Mouse (Mus musculus) midbrain, postnatal 0 days (tissue): ENCODE measurements around the gene A4gnt. TPM values are rescaled to one million over a fixed set of nuclear protein-coding genes. Genes with fewer than 3 reads are reported as not detected.

Experiments
- ATAC-seq: fragments of 200-750 bp; cut with Nextera tagmentation; 2 replicates; pipeline ENCODE4 v1.8.0; 2017; ENCODE audit warnings: moderate number of reproducible peaks, mild to moderate bottlenecking, moderate TSS enrichment, moderate library complexity; ENCODE audit not compliant: low FRiP score
- DNase-seq: peaks from one replicate; pipeline ENCODE4 v3.0.0-alpha.2; 2015; ENCODE audit warnings: low spot score
- H3K27ac ChIP-seq: fragments of 300-500 bp; sonication (generic); 2 replicates; pipeline ENCODE4 v1.5.1; 2014; ENCODE audit warnings: low read depth, mild to moderate bottlenecking, low read length, mixed read lengths
- H3K27me3 ChIP-seq: fragments of 300-500 bp; sonication (generic); 2 replicates; pipeline ENCODE4 v1.6.1; 2014; ENCODE audit warnings: low read length, control low read depth, mixed read lengths; ENCODE audit not compliant: insufficient read depth
- H3K36me3 ChIP-seq: fragments of 300-500 bp; sonication (generic); 2 replicates; pipeline ENCODE4 v1.6.1; 2014; ENCODE audit warnings: low read length, control low read depth, mixed read lengths; ENCODE audit not compliant: insufficient read depth
- H3K4me1 ChIP-seq: fragments of 300-500 bp; sonication (generic); 2 replicates; pipeline ENCODE4 v1.6.1; 2014; ENCODE audit warnings: mild to moderate bottlenecking, control low read depth, antibody characterized with exemption, low read length, mixed read lengths; ENCODE audit not compliant: insufficient read depth
- H3K4me2 ChIP-seq: fragments of 300-500 bp; sonication (generic); 2 replicates; pipeline ENCODE4 v1.6.1; 2014; ENCODE audit warnings: low read depth, mild to moderate bottlenecking, low read length, mixed read lengths; ENCODE audit not compliant: poor library complexity, severe bottlenecking
- H3K4me3 ChIP-seq: fragments of 300-500 bp; sonication (generic); 2 replicates; pipeline ENCODE4 v1.5.1; 2014; ENCODE audit warnings: low read depth, mild to moderate bottlenecking, low read length, moderate library complexity
- H3K9ac ChIP-seq: fragments of 300-500 bp; sonication (generic); replicated peaks from 2 replicates; pipeline ENCODE4 v1.6.1; 2014; ENCODE audit warnings: mild to moderate bottlenecking, low read length, moderate library complexity, mixed read lengths; ENCODE audit not compliant: poor library complexity, severe bottlenecking
- H3K9me3 ChIP-seq: fragments of 300-500 bp; sonication (generic); 2 replicates; pipeline ENCODE4 v1.6.1; 2016; ENCODE audit warnings: low read length, control low read depth
- CTCF ChIP-seq: IDR thresholded peaks from 2 replicates; pipeline ENCODE4 v1.5.1; 2016; ENCODE audit warnings: antibody characterized with exemption, mild to moderate bottlenecking
- WGBS: fragments of 180-500 bp; shearing (Covaris S2); extraction: QIAGEN DNeasy Blood & Tissue Kit; methylation state at CpG from one replicate; pipeline ENCODE4 v1.1.7; 2014; 5-methylcytosine and 5-hydroxymethylcytosine counted together
- polyA plus RNA-seq: library from polyadenylated mRNA; unstranded; fragments of >200 nt; fragmentation: Nextera tagmentation; extraction: Ambion mirVana; gene quantifications from 2 replicates; pipeline ENCODE4 v1.2.1, GENCODE M21; 2015
- total RNA-seq: library from RNA; depleted of rRNA; stranded (reverse); fragments of >200 nt; gene quantifications from 2 replicates; pipeline ENCODE4 v1.2.3, GENCODE M21; 2014; rRNA removed

Gene A4gnt
- total and polyA plus RNA-seq, 2 experiments from 2014 or later: not detected

- no peak overlapping the region for H3K27ac ChIP-seq
- no peak for DNase-seq
- no peak overlapping the region for H3K4me3 ChIP-seq
- no peaks in the 10 kb centered on the region for H3K27me3 ChIP-seq
- no peak for ATAC-seq
- H3K36me3 ChIP-seq: peaks cover 6% of the 10 kb centered on the region; the same call in 1 of the 2 replicates
- no peak overlapping the region for H3K4me2 ChIP-seq
- TF ChIP-seq CTCF: no peak
- WGBS: 74% methylated on average over 16 of the region's 16 CpGs
- no peaks in the 10 kb centered on the region for H3K4me1 ChIP-seq
- no peaks in the 10 kb centered on the region for H3K9me3 ChIP-seq
- H3K9ac ChIP-seq: no peak overlapping the region
These were observed 49.4 kb downstream of the A4gnt start for GRCm38 (mm10) chr9:99661606-99662166.

GRCm38 (mm10) chr9:99662406-99662805, 50.1 kb downstream of the A4gnt start:
- peak; percentile 88 for TF ChIP-seq CTCF
- no peak overlapping the region for H3K27ac ChIP-seq
- no peak overlapping the region for H3K4me3 ChIP-seq
- H3K9ac ChIP-seq: no peak overlapping the region
- H3K4me1 ChIP-seq: no peaks in the 10 kb centered on the region
- DNase-seq: peak; percentile 92
- peaks cover 3% of the 10 kb centered on the region; the same call in 1 of the 2 replicates for H3K36me3 ChIP-seq
- H3K4me2 ChIP-seq: no peak overlapping the region
- no peaks in the 10 kb centered on the region for H3K27me3 ChIP-seq
- peak; percentile 28; the same call in 1 of the 2 replicates for ATAC-seq
- WGBS: 23% methylated on average over 7 of the region's 7 CpGs
- H3K9me3 ChIP-seq: no peaks in the 10 kb centered on the region

- DNase-seq (no peak), ATAC-seq (no peak)
- no peaks in the 10 kb centered on the region for H3K27me3 ChIP-seq
- no peak for TF ChIP-seq CTCF
- WGBS: 96% methylated on average over 10 of the region's 10 CpGs
- peaks cover 7% of the 10 kb centered on the region; the same call in 1 of the 2 replicates for H3K36me3 ChIP-seq
- H3K4me3 ChIP-seq: no peak overlapping the region
- no peak overlapping the region for H3K9ac ChIP-seq
- no peak overlapping the region for H3K4me2 ChIP-seq
- H3K27ac ChIP-seq: no peak overlapping the region
- H3K4me1 ChIP-seq: no peaks in the 10 kb centered on the region
- no peaks in the 10 kb centered on the region for H3K9me3 ChIP-seq
These were observed 50.6 kb downstream of the A4gnt start for GRCm38 (mm10) chr9:99662887-99663286.

GRCm38 (mm10) chr9:99667596-99667995, 55.3 kb downstream of the A4gnt start:
- Histone ChIP-seq H3K4me1 (no peaks in the 10 kb centered on the region), H3K36me3 (peaks cover 7% of the 10 kb centered on the region; the same call in 1 of the 2 replicates), H3K9me3 (no peaks in the 10 kb centered on the region), H3K27ac (no peak overlapping the region), H3K27me3 (no peaks in the 10 kb centered on the region), H3K9ac (no peak overlapping the region), H3K4me2 (no peak overlapping the region), H3K4me3 (no peak overlapping the region)
- ATAC-seq: no peak
- no peak for TF ChIP-seq CTCF
- WGBS: 85% methylated on average over 8 of the region's 8 CpGs
- no peak for DNase-seq

- H3K4me3 ChIP-seq: no peak overlapping the region
- TF ChIP-seq CTCF: peak; percentile 63
- WGBS: 37% methylated on average over 2 of the region's 2 CpGs
- H3K9ac ChIP-seq: no peak overlapping the region
- ATAC-seq (no peak), DNase-seq (peak; percentile 14)
- H3K27me3 ChIP-seq: no peaks in the 10 kb centered on the region
- peaks cover 7% of the 10 kb centered on the region; the same call in 1 of the 2 replicates for H3K36me3 ChIP-seq
- no peaks in the 10 kb centered on the region for H3K9me3 ChIP-seq
- H3K27ac ChIP-seq: no peak overlapping the region
- no peaks in the 10 kb centered on the region for H3K4me1 ChIP-seq
- no peak overlapping the region for H3K4me2 ChIP-seq
These were observed 59.3 kb downstream of the A4gnt start for GRCm38 (mm10) chr9:99671603-99672002.

Other genes with a start within 250 kb of the A4gnt start
- 73.8 and 92.9 TPM in 2 replicates for gene Mras, start 175.1 kb upstream of the A4gnt start, total RNA-seq
- gene Mras, start 175.1 kb upstream of the A4gnt start, polyA plus RNA-seq: 70.0 and 72.6 TPM in 2 replicates
- gene Nme9, start 161.0 kb upstream of the A4gnt start, total RNA-seq: 0.42 and 1.2 TPM in 2 replicates
- 0.72 and 0.90 TPM in 2 replicates for gene Nme9, start 161.0 kb upstream of the A4gnt start, polyA plus RNA-seq
- gene Armc8, start 43.6 kb upstream of the A4gnt start, total RNA-seq: 75.9 and 87.9 TPM in 2 replicates
- 75.4 and 77.5 TPM in 2 replicates for gene Armc8, start 43.6 kb upstream of the A4gnt start, polyA plus RNA-seq
- 15.7 and 25.0 TPM in 2 replicates for gene Dbr1, start 36.7 kb upstream of the A4gnt start, total RNA-seq
- 24.9 and 26.2 TPM in 2 replicates for gene Dbr1, start 36.7 kb upstream of the A4gnt start, polyA plus RNA-seq
- gene Dzip1l, start 17.0 kb downstream of the A4gnt start, total RNA-seq: 19.9 and 22.5 TPM in 2 replicates
- 7.1 and 8.1 TPM in 2 replicates for gene Dzip1l, start 17.0 kb downstream of the A4gnt start, polyA plus RNA-seq
- not detected in 2 replicates for gene Cldn18, start 104.8 kb downstream of the A4gnt start, total RNA-seq
- gene Cldn18, start 104.8 kb downstream of the A4gnt start, polyA plus RNA-seq: not detected in 2 replicates